Mouse (Mus musculus): ENCODE measurements around the gene Racgap1. TPM values are rescaled to one million over a fixed set of nuclear protein-coding genes. Genes with fewer than 3 reads are reported as not detected.

Racgap1 gene
- total RNA-seq (2021): 10 to 100 TPM; 18.3 to 23.9 TPM
- long read RNA-seq, experiment 1, transcript Racgap1-213 (18 exons, 3,052 nt): minor isoform, 8 of 40 reads
- long read RNA-seq, experiment 1, transcript Racgap1-201 (17 exons, 2,933 nt): major isoform, 25 of 40 reads
- long read RNA-seq, experiment 1, partial matches to known transcripts: 1 of 40 reads
- long read RNA-seq, experiment 1, other reads (novel, unspliced or antisense): 6 of 40 reads
- long read RNA-seq, experiment 2, transcript Racgap1-213 (18 exons, 3,052 nt): minor isoform, 5 of 31 reads
- long read RNA-seq, experiment 2, transcript Racgap1-201 (17 exons, 2,933 nt): major isoform, 18 of 31 reads
- long read RNA-seq, experiment 2, partial matches to known transcripts: 5 of 31 reads
- long read RNA-seq, experiment 2, other reads (novel, unspliced or antisense): 3 of 31 reads

DNA sequence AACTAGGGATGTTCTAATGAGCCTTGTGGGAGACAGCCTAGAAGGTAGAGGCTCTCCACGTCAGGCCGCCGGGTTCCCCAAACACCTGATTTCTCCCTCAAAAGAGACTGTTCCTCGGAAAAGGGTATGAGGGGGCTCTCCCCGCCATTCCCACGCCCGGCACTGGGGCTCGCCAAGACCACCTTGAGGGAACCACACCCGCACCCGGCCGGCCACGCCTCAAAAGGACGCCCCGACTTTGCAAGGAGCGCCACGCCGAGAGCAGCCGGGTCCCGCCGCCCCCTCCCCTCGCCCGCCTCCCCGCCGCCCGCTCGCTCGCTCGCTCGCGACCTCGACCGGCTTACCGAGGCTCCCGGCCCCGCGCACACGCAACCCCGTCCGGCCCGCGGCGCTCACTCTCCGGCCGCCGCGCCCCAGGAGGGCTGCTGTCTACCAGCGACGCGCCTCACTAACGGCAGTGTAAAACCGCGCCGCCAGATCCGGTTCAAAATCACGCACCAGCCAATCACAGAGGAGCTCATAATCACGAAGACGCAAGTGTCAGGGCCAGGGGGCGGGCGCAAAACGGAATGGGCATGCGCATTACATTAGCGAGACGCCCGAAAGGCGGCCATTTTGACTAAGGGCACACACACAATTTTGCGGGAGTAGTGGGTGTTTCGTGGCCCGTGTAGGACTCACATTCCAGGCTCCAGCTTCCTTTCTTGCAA lies at the start of gene Racgap1:
Gene Racgap1, minus strand, starts transcription at position 494 of the 710 bp plus-strand sequence.
- DNase-seq: peak; percentile 96

DNA sequence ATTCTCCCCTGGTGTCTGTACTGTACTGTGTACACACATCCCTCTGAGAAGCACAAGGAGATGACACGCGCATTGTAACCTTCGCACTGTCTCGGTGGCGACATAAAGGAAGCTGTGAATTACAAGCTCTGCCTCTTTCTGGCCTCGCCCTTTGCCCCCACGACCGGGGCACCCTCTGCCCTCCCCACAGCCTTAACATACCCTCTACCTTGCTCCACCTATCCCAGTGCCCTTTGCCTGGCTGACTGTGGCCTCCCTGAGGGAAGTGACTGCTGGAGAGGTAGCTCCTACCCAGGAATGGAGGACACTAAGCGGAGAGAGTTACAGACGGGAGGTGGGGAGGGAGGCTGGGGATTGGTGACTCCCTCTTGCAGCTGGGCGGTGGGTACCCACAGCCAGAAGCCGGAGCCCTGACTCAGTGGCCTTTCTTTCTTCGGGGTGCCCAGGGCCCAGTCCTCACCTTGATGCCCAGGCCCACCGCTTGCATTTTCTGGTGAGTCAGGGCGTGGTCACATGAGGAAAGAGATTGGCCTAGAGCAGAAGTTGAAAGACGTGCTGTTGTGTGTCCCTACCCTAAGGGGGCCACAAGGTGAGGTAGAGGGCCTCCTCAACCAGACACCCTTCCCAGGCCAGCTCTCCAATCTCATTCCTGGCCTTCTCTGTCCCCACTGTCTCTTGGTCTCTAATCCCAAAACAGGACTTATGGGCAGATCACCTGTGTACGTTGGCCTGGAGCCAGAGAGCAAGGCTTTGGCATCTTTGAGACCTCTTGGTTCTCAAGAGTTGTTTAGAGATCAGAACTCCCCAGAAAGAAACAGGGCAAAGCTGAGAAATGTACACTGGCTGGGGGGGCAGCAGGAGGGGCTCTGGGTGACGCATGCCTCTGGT lies 49.0 kb upstream of the Racgap1 start:
- no peak for DNase-seq

DNA sequence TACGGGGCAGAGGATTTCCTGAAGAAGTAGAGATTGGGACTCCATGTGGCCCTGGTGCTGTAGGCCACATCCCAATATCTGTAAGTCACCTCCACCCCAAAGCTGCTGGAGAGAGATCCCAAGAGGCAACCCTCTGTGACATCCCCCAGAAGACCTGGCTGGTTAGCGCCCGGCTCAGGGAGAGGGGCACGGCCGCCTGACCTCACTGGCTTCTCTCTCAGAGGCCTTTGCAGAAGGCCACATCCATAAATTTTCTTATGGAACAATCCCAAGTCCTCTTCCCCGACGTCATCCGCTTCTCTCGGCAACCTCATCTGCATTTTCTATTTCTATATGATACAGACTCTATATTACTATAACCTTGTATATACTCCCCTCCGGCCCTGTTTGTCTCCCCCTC lies 48.3 kb upstream of the Racgap1 start:
- no peak for DNase-seq

DNA sequence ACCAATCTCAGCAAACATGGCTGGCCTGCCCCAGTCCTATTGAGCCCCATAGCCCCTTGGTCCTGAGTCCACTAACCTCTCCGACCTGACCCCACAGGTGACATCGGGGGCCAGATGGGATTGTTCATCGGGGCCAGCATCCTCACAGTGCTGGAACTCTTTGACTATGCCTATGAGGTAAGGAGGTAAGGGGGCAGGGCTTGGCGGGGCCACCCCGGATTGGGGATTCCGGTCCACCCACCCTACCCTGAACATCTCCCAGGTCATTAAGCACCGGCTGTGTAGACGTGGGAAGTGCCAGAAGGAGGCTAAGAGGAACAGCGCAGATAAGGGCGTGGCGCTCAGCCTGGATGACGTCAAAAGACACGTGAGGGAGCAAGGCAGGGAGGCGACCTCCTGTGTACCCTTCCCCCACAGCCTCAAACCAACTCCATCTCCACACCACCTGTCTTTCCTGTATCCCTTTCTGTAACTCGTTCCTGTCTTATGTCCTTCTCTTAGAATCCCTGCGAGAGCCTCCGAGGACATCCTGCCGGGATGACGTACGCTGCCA lies 47.2 kb upstream of the Racgap1 start:
- DNase-seq: no peak

DNA sequence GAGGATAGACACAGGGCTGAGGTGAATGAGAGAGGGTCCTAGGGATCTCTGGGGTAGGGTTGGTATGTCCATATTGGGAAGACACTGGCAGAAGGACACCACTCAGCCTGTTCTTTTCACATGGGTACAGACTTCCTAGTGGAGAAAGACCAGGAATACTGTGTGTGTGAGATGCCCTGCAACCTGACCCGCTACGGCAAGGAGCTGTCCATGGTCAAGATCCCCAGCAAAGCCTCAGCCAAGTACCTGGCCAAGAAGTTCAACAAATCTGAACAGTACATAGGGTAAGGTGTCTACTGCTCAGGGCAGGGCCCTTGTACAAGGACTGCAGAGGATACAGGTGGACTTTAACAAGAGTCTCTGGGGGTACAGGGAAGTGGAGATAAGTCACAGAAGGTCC lies 45.9 kb upstream of the Racgap1 start:
- no peak for DNase-seq

DNA sequence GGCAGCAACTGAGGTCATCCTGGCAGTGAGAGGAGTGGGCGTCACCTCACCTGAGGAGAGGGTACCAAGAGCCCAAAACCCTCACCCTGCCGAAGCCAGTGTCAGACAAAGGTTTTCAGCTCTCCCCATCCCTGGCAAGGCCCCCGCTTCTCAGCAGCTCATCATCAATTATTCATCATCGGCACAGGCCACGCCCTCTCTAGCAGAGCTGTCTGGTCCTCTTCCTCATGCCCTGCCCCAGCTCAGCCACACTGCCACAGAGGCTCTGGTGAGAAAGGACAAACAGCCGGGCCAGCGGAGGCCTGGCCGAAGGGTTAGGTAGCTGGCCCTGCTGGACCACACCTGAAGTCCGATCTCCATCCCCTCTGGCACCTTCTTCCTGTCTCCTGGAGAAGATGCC lies 40.5 kb upstream of the Racgap1 start:
- no peak for DNase-seq

DNA sequence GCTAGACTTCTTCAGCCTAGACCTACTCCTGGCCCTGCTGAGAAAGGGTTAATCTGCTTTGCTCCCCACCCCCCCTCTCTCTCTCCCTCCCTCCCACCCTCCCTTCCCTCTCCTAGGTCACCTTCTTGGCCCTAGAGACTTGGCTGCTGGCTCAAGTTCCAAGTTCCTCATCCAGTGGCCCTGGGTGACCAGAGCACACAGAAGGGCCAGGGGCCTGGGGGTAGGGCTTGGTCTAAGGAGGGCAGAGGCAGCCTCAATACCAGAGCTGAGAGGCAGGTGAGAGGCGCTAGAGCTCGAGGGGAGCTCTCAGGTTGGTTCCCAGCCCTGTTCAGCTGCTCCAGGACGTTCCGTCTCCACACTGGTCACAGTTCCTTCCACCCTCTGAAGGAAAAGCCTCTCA lies 39.5 kb upstream of the Racgap1 start:
- no peak for DNase-seq

DNA sequence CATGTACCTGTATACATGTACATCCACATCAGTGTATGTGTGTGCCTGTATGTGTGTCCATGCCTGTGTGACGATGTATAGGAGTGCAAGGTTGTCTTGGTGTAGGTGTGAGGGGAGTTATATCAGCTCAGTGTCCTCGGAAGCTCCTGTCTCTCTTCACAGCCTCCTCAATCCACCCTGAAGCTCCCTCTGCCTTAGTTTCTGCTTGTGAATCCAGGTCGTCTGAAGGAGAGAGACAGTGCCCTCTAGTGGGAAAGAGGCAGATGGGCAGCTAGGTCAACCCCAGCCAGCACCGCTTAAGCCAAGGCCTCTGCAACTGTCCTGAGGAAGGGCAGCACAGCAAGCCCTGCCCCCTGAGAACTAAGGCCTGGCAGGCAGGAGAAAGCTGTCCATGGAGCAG lies 37.3 kb upstream of the Racgap1 start:
- DNase-seq: peak; percentile 43

DNA sequence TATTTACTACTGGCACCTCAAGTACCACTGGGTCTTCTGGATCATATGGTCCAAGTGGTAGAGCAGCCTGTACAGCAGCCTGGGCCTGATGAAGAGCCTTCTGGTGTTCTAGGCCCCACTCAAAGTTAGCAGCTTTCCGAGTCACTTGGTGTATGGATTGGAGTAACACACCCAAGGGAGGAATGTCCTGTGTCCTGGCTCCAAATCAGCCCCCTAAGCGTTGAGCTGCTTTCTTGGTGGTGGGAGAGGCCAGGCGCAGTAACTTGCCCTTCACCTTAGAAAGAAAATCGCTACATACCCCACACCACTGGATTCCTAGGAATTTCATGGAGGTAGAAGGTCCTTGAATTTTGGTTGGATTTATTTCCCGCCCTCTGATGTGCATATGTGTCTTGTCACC lies 32.7 kb upstream of the Racgap1 start:
- no peak for DNase-seq

DNA sequence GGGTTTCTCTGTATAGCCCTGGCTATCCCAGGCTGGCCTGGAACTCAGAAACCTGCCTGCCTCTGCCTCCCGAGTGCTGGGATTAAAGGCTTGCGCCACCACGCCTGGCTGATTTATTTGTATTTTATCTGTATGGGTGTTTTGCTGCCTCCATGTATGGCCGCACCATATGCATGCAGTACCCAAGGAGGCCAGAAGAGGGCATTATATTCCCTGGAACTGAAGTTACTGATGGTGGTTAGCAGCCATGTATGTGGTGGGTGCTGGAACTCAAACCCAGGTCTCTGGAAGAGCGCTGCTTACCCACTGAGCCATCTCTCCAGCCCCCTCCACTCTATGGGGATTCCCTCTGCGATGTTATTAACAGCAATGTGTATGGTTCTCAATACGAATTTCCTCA lies 31.4 kb upstream of the Racgap1 start:
- no peak for DNase-seq

DNA sequence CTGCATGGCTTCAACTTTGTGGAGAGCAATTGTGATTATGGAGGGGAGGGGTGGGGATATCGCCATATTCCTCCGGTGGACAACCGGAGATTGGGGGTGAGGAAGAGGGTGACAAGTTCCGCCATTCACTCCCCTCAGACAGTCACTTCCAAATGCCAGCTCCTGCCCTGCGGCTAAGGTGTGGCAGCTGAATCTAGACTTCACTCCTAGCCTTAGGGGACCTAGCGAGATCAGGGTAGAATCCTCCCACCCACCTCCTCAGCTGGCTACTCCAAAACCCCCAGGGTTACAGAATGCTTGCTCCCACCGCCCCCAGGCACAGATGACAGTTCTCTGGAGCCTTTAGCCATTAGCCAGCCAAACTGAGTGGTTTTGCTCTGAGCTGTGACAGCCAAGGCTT lies 27.6 kb upstream of the Racgap1 start:
- DNase-seq: no peak

DNA sequence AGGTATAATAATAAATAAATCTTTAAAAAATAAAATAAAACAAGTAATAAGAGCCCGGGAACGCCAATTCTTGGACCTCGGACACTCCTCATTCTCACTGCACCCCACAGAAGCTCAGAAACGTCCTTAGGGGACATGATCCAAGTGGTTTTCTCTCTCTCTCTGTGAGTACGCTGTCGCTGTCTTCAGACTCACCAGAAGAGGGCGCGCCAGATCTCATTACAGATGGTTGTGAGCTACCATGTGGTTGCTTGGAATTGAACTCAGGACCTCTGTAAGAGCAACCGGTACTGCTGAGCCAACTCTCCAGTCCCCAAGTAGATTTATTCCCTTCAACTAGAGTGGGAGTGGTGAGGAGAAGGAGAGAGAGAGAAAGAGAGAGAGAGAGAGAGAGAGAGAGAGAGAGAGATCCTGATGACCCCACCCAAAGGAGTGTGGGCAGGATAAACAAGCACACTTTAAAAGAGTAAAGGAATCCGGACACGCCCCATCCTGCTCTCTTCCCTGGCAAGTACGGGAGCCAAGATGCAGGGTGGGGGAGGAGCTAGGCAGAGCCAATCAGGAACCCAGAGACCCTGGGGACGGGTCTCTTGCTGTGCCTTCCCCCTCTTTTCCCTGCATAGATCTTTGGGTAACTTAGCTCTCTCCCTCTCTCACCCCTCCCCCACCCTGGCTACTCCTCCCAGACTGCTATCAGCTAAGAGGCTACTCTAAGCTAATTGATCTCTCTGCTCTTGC lies 26.8 kb upstream of the Racgap1 start:
- DNase-seq: no peak

DNA sequence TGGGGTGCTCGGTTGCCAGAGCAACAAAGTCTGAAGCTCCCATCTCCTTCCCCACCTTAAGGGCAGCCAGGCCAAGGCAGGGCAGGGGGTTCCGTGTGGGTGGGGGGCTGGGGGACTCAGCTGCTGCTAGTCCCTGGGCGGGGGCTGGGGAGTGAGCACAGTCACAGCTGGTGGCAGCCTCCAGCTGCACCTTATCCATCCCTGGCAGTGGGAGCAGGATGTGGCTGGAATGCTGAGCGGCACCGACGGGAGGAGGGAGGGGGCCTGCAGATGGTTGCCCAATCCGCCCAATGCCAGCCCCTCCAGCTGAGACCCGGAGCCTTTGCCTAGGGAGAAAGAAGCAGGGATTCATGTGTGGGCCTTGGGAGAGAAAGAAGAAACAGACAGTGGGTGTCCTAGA lies 25.6 kb upstream of the Racgap1 start:
- DNase-seq: no peak

DNA sequence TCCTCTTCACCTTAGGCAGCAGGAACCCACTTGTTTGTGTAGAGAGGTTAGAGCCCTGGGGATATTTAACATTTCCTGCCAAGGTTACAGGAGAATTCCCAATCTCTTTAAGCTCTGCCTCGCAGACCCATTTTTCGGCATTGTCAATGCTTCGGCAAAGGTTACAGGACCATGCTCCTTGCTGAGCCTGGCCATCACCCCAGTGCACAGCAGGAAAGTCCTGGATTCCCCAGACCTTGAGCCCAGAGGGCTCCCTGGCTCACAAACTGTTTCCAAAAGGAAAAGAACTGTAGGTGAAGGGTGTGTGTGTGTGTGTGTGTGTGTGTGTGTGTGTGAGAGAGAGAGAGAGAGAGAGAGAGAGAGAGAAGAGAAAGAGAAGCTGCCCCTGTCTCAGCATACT lies 23.4 kb upstream of the Racgap1 start:
- no peak for DNase-seq

DNA sequence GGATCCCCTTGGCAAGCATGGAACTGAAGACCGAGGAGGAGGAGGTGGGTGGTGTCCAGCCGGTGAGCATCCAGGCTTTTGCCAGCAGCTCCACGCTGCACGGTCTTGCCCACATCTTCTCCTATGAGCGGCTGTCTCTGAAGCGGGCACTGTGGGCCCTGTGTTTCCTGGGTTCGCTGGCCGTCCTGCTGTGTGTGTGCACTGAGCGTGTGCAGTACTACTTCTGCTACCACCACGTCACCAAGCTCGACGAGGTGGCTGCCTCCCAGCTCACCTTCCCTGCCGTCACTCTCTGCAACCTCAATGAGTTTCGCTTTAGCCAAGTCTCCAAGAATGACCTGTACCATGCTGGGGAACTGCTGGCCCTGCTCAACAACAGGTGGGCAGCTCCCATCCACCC lies 20.3 kb upstream of the Racgap1 start:
- DNase-seq: no peak

DNA sequence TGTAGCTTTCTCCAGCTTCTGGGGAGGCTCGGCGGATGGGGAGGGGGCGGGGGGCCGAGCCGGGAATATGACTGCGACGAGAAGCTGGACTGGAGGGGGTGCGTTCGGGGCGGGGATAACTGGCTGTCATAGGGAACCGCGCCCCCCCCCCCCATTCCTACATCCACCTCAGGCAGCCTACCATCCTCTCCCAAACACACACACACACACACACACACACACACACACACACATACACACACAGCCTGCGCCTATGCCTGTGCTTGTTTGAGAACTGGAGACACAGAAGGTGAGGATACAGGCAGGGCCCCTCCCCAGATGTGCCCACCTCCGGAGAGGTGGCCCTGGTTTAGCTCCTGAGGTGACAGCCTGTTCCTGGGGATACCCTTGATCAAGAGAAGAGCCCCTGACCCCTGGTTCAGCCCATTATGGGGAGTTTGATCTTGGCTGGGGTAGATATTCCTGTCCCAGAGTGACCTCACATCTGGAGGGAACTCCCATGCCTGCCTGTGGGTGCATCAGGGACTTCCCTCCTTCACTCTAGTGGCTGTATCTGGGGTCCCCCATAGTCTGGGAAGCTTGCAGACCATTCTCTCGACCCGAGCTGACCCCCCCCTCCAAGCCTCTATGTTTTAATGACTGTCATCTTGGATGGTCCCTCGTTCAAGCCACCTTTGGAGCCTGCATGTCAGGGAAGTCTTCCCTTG lies 19.7 kb upstream of the Racgap1 start:
- DNase-seq: no peak

DNA sequence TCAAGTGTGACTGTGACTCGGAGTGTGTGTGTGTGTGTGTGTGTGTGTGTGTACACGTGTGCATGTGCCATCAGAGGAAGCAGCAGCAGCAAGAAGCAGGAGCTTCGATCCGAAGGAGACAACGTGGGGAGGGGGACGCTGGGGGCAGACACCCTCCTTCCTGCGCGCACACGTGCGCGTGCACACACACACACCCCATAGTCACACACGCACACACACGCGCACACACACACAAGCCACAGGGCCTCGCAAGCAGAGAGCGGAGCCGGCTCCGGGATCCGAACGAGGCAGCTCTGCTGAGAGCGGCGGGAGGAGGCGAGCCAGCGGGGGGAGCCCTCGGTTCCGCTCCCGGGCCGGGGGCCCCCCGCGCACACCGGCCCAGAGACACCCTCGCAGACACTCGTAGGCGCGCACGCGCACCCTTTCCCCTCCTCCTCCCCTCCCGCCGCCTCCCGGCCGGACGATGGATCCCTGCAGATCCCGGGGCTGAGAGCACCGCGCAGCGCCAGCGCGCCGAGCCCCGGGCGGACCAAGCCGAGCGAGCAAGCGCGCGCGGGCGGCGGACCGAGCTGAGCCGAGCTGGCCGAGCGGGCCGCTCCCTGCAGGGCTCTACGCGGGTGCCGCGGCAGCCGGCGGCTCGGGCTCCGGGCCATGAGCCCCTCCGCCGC lies 18.8 kb upstream of the Racgap1 start, which contains the start of gene Asic1:
Gene Asic1, plus strand, starts transcription at position 215 of the 668 bp plus-strand sequence.
- DNase-seq: peak; percentile 77

DNA sequence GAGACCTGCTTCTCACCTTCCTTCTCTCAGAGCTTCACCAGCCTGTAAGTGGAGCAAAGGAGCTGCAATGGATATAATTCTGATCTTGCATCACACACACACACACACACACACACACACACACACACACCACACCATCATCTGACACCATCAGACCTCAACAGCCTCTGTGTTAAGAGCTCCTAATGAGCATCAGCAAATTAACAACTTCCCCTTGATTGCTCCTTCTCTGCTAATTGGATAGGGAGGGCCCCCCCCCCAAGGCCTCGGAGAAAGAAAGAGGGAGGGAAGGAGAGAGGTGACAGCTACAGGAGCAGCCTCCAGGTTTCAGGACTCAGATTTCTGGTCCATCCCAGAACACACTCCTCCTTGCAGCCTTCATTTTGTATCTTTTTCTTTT lies 17.9 kb upstream of the Racgap1 start:
- no peak for DNase-seq

DNA sequence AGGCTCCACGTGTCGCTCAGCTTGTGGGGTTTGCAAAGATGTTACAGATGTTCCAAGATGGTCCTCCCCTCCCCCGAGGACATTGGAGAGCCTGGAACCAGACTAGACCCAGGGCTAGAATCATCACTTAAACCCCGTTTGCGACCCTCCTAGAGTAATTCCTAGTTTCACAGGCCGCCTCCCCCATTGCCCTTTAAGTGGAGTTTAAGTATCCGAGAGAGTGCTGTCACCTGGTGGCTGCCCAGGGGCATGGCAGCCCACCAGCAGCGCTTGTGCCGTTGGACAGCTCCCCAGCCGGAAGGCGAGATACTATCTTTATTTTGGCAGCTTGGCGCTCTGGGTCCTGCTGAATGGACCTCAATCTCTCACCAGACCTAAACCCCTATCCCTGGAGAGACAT lies 17.4 kb upstream of the Racgap1 start:
- DNase-seq: peak; percentile 80

DNA sequence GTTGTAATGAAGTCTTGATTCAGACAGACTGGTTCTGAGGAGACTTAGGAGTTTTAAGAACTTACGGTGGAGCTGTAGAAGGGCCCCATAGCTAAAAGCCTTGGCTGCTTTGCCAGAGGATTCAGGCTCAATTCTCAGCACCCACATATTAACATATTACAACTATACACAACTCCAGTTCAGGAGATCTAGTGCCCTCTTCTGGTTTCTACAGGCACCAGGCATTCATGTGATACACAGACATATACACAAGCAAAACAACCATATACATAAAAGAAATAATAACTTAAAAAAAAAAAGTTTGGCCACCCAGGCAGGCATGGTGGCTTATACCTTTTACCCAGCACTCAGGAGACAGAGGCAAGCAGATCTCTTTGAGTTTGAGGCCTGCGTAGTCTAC lies 16.1 kb upstream of the Racgap1 start:
- no peak for DNase-seq

Measured in gastrocnemius, postnatal 10 days (tissue).